Mouse (Mus musculus): ENCODE results near the gene Pfdn6.

DNA sequence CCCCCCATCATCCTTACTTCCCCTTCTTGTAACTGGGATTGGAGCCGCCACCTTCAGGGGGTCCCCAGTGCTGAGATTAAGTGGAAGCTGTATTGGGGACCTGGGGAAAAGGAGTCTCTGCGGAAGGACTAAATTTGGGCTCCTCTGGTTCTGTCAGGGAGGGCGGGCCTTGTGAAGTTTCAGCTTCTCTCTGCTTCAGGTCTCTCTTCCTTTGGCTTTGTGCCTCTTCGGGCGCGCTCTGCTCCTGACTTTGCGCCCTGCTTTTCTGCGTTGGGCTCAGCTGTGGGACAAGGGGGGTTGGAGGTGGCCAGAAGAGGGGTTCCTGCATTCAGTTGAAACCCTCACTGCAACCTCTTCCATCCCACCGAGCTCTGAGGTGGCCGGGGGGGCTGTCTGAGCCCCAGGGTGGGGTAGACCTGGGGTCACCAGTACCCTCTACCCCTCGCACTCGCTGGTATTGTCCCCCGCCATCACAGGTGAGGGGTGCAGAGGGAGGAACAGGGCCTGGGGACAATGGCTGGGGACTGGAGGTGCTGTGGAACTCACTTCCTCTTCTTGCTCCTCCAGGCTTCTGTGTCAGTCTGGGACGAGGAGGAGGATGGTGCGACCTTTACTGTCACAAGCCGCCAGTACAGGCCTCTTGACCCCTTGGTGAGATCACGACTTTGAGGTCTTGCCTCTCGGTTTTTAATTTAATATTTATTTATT, 8.8 kb downstream of the Pfdn6 start:
- TF ChIP-seq CTCF (IDR thresholded peaks at IDR 0.05; ENCODE audit: insufficient read depth, low read depth, low read length) (no peak), POLR2A (IDR thresholded peaks at IDR 0.05; ENCODE audit: insufficient read depth, low read depth, low read length) (no peak)
